Comparison of ENCODE assay signal across 7 mouse cellular contexts in genomic region chr19:46479306-46480075, GRCm38 (mm10). TPM values are rescaled to one million over a fixed set of nuclear protein-coding genes. Genes with fewer than 3 reads are reported as not detected.
DNase-seq lines count a peak whose midpoint lies in the region; ATAC-seq lines count a peak whose summit lies in the region.

No protein-coding gene starts in this region.

- peak overlapping the region; percentile 83 for H3K27ac ChIP-seq in heart, embryonic 16.5 days (ENCODE audit: low read length)

- DNase-seq in urinary bladder, postnatal 25 days (ENCODE audit: low spot score), result peak; percentile 11
- no peak for DNase-seq in urinary bladder, postnatal 36 days (ENCODE audit: low spot score in 2 of 2)
- DNase-seq in lung, adult 18-20 months, result peak; percentile 68 to 84
- no peak for DNase-seq in embryo, embryonic 11 days
- DNase-seq in left cerebral cortex, postnatal 25 days (ENCODE audit: low spot score in 2 of 2), result no peak
- no peak for DNase-seq in right cerebral cortex, adult 2 months (ENCODE audit: low spot score in 2 of 2)

- ATAC-seq in heart, embryonic 16.5 days (replicated peaks; ENCODE audit: extremely low read depth, insufficient read depth, low FRiP score), result peak; percentile 20

- no peaks in the 10 kb centered on the region for H3K9me3 ChIP-seq in heart, embryonic 16.5 days (replicated peaks; ENCODE audit: control insufficient read depth, low read length)

- H3K9ac ChIP-seq in heart, embryonic 16.5 days (ENCODE audit: low read length), result peak overlapping the region; percentile 59

- H3K4me2 ChIP-seq in heart, embryonic 16.5 days (ENCODE audit: low read depth, low read length), result no peak overlapping the region

- intact Hi-C loops in left cerebral cortex, postnatal 25 days (cut with DNase I), result no loop called here

- H3K4me1 ChIP-seq in heart, embryonic 16.5 days (ENCODE audit: control insufficient read depth, insufficient read depth, low read length), result peaks cover 64% of the 10 kb centered on the region

- 25% methylated on average over 21 of the region's 21 CpGs for WGBS in heart, embryonic 16.5 days

- H3K4me3 ChIP-seq in heart, embryonic 16.5 days (ENCODE audit: low read length), result no peak overlapping the region

- 0 out of 2 replicates have a peak, but pooled peaks cover 5% of the 10 kb centered on the region for H3K36me3 ChIP-seq in heart, embryonic 16.5 days (ENCODE audit: control insufficient read depth, insufficient read depth)

- H3K27me3 ChIP-seq in heart, embryonic 16.5 days (ENCODE audit: control insufficient read depth, insufficient read depth, low read length), result no peaks in the 10 kb centered on the region

RNA-seq across cellular contexts. Expression of gene Trim8, which starts 22.0 kb away (rescaled TPM):
- polyA plus RNA-seq in heart, embryonic 16.5 days (2015; fragmentation: Nextera tagmentation; extraction: Ambion mirVana), result 17.0 and 19.4 TPM in 2 replicates
- 100 to 1,000 TPM; 114 to 116 TPM for total RNA-seq in left cerebral cortex, postnatal 25 days (2021)

Comparison
In these comparisons a context has a peak if more than half of its experiments do, and no peak if none do; other contexts are left out.
1. DNase-seq: peak in urinary bladder, postnatal 25 days (single experiment) and lung, adult 18-20 months (2 of 2); none in urinary bladder, postnatal 36 days (0 of 2), embryo, embryonic 11 days (single experiment), left cerebral cortex, postnatal 25 days (0 of 2) and right cerebral cortex, adult 2 months (0 of 2).